Mouse (Mus musculus): ENCODE results near the gene Olfr1442. TPM values are rescaled to one million over a fixed set of nuclear protein-coding genes. Genes with fewer than 3 reads are reported as not detected.
"Not testable (repeated sequence)": the region's sequence is repeated elsewhere in the genome, so short reads cannot be mapped to it uniquely, and the experiment has no call there.

Gene Olfr1442
- polyA plus RNA-seq (2015; fragmentation: Nextera tagmentation; extraction: Ambion mirVana), result not detected in 2 replicates

DNA sequence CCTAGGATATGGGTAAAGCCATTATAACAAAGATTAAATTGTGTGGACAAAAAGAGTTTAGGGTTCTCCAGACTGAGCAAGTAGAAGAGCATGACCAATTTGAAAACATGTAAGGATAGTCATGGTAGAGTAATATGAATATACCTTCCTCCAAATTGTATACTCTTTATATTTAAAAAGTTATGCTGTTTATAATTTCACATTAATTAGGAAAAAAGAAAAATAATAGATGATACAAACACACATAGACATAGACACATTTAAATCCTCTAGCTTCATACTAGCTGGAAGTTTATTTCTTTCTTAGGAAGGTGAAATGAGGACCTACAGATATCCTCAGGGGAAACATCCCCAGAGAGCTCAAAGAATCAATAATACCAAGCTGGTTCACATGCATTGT, at the start of gene Olfr1442:
Gene Olfr1442 (plus strand): TSS at position 301 of the 400 bp plus-strand sequence.
- ATAC-seq (replicated peaks), result no peak
- no peak within 1 kb of the TSS for H3K4me3 ChIP-seq
- H3K4me1 ChIP-seq, result no peaks in the 10 kb centered on the region
- H3K27ac ChIP-seq (replicated peaks), result no peak within 1 kb of the TSS
- H3K9ac ChIP-seq (replicated peaks), result no peak within 1 kb of the TSS
- no peaks in the 10 kb centered on the region for H3K36me3 ChIP-seq
- no peaks in the 10 kb centered on the region for H3K27me3 ChIP-seq
- H3K9me3 ChIP-seq, result no peaks in the 10 kb centered on the region
- H3K4me2 ChIP-seq (replicated peaks), result no peak within 1 kb of the TSS

DNA sequence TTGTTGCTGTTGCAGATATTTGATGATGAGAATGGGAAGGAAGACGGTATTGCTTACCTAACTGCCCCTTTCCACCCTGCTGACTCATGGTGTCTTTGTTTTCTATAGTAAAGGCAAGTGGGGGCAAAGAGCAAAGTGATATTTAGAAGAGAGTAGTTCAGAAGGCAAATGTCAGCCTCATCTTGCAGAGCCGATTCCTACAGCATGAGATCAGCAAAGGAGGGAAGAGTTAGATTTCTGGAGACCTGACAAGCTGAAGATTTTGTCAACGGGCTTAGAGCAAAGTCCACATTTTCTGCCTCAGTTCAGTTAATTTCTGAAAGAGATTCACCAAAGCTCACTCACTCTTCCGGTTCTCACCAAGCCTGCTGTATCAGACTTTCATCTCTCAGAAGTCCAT, 37.1 kb upstream of the Olfr1442 start, which contains the start of gene Glyat:
Gene Glyat (plus strand): TSS at position 133 of the 400 bp plus-strand sequence.
- no peaks in the 10 kb centered on the region for H3K36me3 ChIP-seq
- no peaks in the 10 kb centered on the region for H3K27me3 ChIP-seq
- WGBS, result 83% methylated on average over 4 of the region's 4 CpGs
- H3K9me3 ChIP-seq, result no peaks in the 10 kb centered on the region
- no peak within 1 kb of the TSS for H3K4me2 ChIP-seq (replicated peaks)
- H3K9ac ChIP-seq (replicated peaks), result no peak within 1 kb of the TSS
- no peaks in the 10 kb centered on the region for H3K4me1 ChIP-seq
- no peak within 1 kb of the TSS for H3K27ac ChIP-seq (replicated peaks)
- no peak within 1 kb of the TSS for H3K4me3 ChIP-seq
- ATAC-seq (replicated peaks), result no peak

DNA sequence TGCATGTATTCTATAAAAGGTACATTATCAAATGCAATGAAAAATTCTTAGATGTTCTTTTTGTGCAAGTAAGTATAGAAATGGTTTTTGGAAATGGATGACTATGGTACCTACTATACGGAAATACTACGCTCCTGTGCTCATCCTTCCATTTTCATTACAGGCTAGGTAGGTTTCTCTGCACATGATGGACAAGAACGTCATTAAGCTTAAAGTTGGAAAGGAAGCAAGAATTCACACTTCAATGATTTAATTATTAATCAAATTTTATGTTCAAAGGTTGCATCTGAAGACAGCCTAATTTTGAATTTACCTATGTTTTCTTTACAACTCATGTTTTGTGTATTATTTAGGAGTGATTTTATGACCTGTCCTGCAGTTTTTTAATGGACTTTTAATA, 36.0 kb upstream of the Olfr1442 start:
- H3K4me1 ChIP-seq, result no peaks in the 10 kb centered on the region
- no peak overlapping the region for H3K27ac ChIP-seq (replicated peaks)
- no peak overlapping the region for H3K4me2 ChIP-seq (replicated peaks)
- 88% methylated on average over 3 of the region's 3 CpGs for WGBS
- no peaks in the 10 kb centered on the region for H3K9me3 ChIP-seq
- H3K9ac ChIP-seq (replicated peaks), result no peak overlapping the region
- no peaks in the 10 kb centered on the region for H3K36me3 ChIP-seq
- no peak for ATAC-seq (replicated peaks)
- H3K4me3 ChIP-seq, result no peak overlapping the region
- no peaks in the 10 kb centered on the region for H3K27me3 ChIP-seq

DNA sequence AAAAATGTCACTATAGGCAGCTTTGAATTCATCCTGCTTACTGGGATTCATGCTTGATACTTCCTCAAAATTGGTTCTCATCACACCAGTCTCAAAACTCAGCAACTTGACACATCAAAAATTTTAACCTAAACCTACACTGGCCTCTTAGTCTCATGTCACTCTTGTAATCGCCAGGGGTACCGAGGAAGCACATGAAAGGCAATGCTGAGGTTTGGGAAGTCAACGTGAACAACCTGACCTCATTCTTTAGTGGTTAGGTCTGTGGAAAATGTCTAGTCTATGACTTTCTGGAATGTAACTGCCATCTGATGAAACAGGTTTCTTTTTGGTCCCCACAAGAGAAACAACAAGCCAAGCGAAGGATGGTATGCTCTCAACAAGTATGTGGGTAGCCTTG, 35.3 kb upstream of the Olfr1442 start:
- 85% methylated on average over 4 of the region's 4 CpGs for WGBS
- no peak for ATAC-seq (replicated peaks)
- Histone ChIP-seq H3K27me3 (no peaks in the 10 kb centered on the region), H3K9ac (replicated peaks) (no peak overlapping the region), H3K4me3 (no peak overlapping the region), H3K4me1 (no peaks in the 10 kb centered on the region), H3K4me2 (replicated peaks) (no peak overlapping the region), H3K9me3 (no peaks in the 10 kb centered on the region), H3K36me3 (no peaks in the 10 kb centered on the region), H3K27ac (replicated peaks) (no peak overlapping the region)

DNA sequence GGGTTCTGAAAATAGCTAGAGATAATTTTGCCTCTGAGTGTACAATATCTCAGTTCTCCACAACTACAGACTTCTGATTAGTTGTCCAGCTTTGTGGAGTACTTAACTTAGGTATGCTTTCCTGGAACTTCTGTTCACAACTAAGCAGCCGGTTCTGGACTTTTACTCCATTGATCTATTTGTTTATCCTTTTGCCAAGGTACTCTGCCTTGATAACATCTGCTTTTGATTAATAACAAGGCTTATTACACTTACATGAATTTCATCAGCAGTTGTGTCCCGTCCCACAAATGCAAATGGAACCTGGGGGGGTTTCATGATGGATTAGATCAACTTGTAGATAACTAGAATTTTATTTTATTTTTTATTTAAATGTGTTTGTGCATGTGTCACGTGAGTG, 33.4 kb upstream of the Olfr1442 start:
- no peak for ATAC-seq (replicated peaks)

DNA sequence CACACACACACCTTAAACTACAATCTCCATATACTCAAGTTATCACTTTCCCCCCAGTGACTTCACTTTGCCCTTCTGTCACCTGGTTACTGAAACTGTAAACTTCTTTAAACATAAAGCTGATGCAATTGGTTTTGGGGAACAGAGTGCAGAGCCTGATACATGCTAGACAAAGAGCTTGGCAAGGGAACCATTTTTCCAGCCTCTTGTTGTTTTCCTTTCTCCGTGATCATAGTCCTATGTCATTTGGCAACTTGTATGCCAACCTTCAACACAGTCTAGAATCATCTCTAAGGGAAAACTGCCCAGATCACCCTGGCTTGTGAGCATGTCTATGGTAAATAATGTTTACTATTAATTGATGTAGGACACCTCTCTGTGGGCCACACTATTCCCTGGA, 32.2 kb upstream of the Olfr1442 start:
- Histone ChIP-seq H3K36me3 (no peaks in the 10 kb centered on the region), H3K4me3 (no peak overlapping the region), H3K4me2 (replicated peaks) (no peak overlapping the region), H3K4me1 (no peaks in the 10 kb centered on the region), H3K9me3 (no peaks in the 10 kb centered on the region), H3K27me3 (no peaks in the 10 kb centered on the region), H3K9ac (replicated peaks) (no peak overlapping the region), H3K27ac (replicated peaks) (no peak overlapping the region)
- 76% methylated on average over 1 of the region's 1 CpGs for WGBS
- ATAC-seq (replicated peaks), result no peak

More for the DNA sequence above, 33.4 kb upstream of the Olfr1442 start:
- Histone ChIP-seq H3K4me2 (replicated peaks) (no peak overlapping the region), H3K4me1 (no peaks in the 10 kb centered on the region), H3K36me3 (no peaks in the 10 kb centered on the region), H3K4me3 (no peak overlapping the region), H3K9ac (replicated peaks) (no peak overlapping the region), H3K27ac (replicated peaks) (no peak overlapping the region), H3K27me3 (no peaks in the 10 kb centered on the region), H3K9me3 (no peaks in the 10 kb centered on the region)
- WGBS, result 82% methylated on average over 3 of the region's 3 CpGs

DNA sequence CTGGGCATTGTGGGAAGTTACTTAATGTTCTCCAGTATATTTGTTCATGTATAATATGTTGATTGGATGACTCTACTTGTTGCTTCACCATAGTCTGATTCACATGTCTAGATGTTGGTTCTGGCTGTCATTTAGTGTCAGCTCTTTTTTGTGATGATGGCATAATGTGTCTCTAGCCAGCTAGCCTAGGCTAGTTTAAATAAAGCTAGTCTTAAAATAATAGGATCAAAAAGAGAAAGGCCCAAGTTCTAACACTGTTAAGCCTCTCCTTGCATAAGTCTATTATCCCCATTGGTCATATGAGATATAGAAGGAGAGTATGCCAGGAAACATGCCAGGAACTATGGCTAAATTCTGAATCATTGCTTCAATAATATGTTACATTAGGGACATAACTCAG, 20.7 kb upstream of the Olfr1442 start:
- no peak overlapping the region for H3K4me2 ChIP-seq (replicated peaks)
- H3K4me1 ChIP-seq, result no peaks in the 10 kb centered on the region
- H3K9me3 ChIP-seq, result no peaks in the 10 kb centered on the region
- ATAC-seq (replicated peaks), result no peak
- H3K36me3 ChIP-seq, result no peaks in the 10 kb centered on the region
- H3K9ac ChIP-seq (replicated peaks), result no peak overlapping the region
- H3K4me3 ChIP-seq, result no peak overlapping the region
- no peaks in the 10 kb centered on the region for H3K27me3 ChIP-seq
- H3K27ac ChIP-seq (replicated peaks), result no peak overlapping the region

DNA sequence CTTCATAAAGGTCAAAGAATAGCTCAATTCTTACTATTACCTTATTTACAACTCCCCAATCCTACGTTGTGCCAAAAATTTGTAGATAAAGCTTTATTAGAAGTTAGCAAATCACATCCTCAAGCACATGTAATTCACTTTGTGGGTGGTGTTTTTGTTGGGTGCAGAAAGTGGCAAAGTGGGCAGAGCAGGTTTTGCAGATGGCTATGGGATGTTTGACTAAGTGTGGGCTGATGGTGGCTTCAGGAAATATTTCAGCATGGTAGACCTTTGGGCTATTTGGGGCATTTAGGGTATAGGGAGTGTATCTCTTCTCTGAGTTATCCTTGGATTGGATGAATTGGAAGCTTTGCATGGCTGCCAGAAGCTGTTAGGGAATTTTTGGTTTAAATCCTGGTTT, 4.1 kb upstream of the Olfr1442 start:
- WGBS, result 87% methylated on average over 1 of the region's 1 CpGs
- ATAC-seq (replicated peaks), result no peak
- H3K27ac ChIP-seq (replicated peaks), result no peak overlapping the region
- H3K4me3 ChIP-seq, result no peak overlapping the region
- H3K9ac ChIP-seq (replicated peaks), result no peak overlapping the region
- no peak overlapping the region for H3K4me2 ChIP-seq (replicated peaks)
- no peaks in the 10 kb centered on the region for H3K4me1 ChIP-seq
- H3K36me3 ChIP-seq, result no peaks in the 10 kb centered on the region
- H3K27me3 ChIP-seq, result no peaks in the 10 kb centered on the region
- H3K9me3 ChIP-seq, result 0 out of 2 replicates have a peak, but pooled peaks cover 7% of the 10 kb centered on the region

DNA sequence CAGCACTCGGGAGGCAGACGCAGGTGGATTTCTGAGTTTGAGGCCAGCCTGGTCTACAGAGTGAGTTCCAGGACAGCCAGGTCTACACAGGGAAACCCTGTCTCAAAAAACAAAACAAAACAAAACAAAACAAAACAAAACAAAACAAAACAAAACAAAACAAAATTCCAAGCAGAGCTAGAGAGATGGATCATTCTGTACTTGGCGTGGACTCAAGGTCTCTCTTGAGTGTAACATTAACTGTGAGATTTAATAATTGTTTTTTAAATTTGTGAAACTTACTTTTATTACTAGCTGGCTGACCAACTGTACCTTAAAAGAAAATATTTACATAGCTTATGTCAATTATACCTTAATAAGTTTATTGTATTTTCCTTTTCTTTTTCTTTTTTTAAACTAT, 1.6 kb upstream of the Olfr1442 start:
- not testable (repeated sequence) for H3K4me3 ChIP-seq; H3K9ac ChIP-seq (replicated peaks); H3K4me2 ChIP-seq (replicated peaks); H3K27me3 ChIP-seq; H3K9me3 ChIP-seq; ATAC-seq (replicated peaks); H3K27ac ChIP-seq (replicated peaks); H3K36me3 ChIP-seq; H3K4me1 ChIP-seq
- 96% methylated on average over 3 of the region's 3 CpGs for WGBS

DNA sequence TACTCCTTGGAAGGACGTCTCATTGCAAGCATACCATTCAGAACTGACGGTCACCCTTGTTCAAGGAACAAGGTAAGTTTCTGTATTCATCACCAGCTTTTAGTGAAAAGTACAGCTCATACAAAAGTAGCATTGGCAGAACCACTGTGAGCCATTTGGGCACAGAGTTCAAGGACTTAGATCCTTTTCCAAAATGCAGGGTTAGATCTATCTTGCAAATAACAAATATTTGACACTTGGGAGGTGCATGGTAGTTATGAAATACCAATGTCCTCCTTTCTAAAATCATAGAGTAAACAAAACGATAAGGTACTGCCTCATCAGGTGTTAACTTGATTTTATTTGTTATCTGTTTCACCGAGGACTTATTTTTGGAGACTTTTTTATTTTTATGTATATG, 812 bp downstream of the Olfr1442 start:
- 89% methylated on average over 4 of the region's 4 CpGs for WGBS
- Histone ChIP-seq H3K4me2 (replicated peaks) (no peak overlapping the region), H3K4me3 (no peak overlapping the region), H3K4me1 (no peaks in the 10 kb centered on the region), H3K9me3 (no peaks in the 10 kb centered on the region), H3K9ac (replicated peaks) (no peak overlapping the region), H3K27ac (replicated peaks) (no peak overlapping the region), H3K36me3 (no peaks in the 10 kb centered on the region), H3K27me3 (no peaks in the 10 kb centered on the region)
- ATAC-seq (replicated peaks), result no peak

DNA sequence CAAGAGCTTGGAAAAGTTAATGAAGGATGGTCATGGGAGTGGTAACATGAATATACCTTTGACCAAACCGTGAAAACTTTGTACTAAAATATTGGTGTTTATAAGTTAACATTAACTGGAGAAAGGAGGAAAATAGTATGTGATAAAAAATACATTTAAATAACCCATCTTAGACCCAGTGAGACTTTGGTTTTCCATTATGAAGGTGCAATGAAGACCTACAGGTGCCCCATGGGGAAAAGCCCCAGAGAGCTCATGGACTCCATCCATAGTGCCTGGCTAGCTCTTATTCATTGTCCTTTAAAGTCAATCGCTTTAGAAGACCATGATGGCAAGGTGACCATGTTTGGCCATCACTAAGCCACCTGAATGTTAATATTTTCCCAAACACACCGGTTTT, 7.6 kb downstream of the Olfr1442 start, which contains the start of gene Olfr1443:
Gene Olfr1443 (plus strand): TSS at position 301 of the 400 bp plus-strand sequence.
- Histone ChIP-seq H3K4me2 (replicated peaks) (no peak within 1 kb of the TSS), H3K9ac (replicated peaks) (no peak within 1 kb of the TSS), H3K36me3 (no peaks in the 10 kb centered on the region), H3K27me3 (no peaks in the 10 kb centered on the region), H3K4me3 (no peak within 1 kb of the TSS), H3K27ac (replicated peaks) (no peak within 1 kb of the TSS), H3K9me3 (no peaks in the 10 kb centered on the region), H3K4me1 (no peaks in the 10 kb centered on the region)
- no peak for ATAC-seq (replicated peaks)
- WGBS, result 69% methylated on average over 3 of the region's 3 CpGs

DNA sequence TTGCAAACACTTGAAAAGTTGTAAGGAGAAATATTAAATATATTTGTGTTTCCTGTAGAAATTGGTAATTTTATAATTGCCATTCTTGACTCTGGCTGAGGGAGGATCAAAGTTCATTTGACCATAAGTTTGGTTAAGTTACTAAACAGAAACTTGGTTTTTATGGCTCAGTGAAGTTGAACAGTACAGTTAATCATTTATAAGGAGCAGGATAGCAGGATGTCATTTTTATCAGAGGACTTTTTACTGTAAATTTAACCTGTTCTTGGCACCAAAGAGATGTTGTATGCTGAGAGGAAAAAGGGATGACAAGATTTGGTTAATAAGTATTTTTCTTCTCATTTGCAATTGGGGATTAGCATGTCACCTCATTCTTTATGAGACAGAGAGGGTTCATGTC, 14.4 kb downstream of the Olfr1442 start:
- Histone ChIP-seq H3K9ac (replicated peaks) (no peak overlapping the region), H3K27ac (replicated peaks) (no peak overlapping the region), H3K9me3 (no peaks in the 10 kb centered on the region), H3K27me3 (no peaks in the 10 kb centered on the region), H3K4me3 (no peak overlapping the region), H3K4me2 (replicated peaks) (no peak overlapping the region), H3K4me1 (no peaks in the 10 kb centered on the region), H3K36me3 (no peaks in the 10 kb centered on the region)
- ATAC-seq (replicated peaks), result no peak

DNA sequence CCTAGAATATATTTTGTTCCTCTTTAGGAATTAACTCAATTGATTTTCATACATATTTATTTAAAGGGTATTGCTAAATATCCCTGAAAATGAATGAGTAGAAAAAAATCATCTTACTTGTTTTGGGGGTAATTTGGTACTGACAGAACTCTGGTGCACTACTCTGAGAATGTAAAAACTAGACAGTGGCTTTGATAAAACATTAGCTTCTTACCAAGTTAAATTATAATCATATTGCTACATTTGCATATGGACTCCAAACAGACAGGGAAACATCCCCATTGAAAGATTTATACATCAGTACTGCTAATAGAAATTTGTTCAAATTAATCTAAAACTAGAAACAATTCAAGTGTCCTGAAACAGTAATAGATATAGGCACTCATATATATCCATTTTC, 15.0 kb downstream of the Olfr1442 start:
- ATAC-seq (replicated peaks), result no peak
- no peaks in the 10 kb centered on the region for H3K36me3 ChIP-seq
- no peak overlapping the region for H3K4me2 ChIP-seq (replicated peaks)

More for the DNA sequence above, 15.0 kb downstream of the Olfr1442 start:
- Histone ChIP-seq H3K4me3 (no peak overlapping the region), H3K4me1 (no peaks in the 10 kb centered on the region), H3K9ac (replicated peaks) (no peak overlapping the region), H3K27ac (replicated peaks) (no peak overlapping the region), H3K9me3 (no peaks in the 10 kb centered on the region), H3K27me3 (no peaks in the 10 kb centered on the region)

Data from forebrain, embryonic 15.5 days (tissue).